9 mouse cellular contexts compared by ENCODE assay signal in the genomic region with DNA sequence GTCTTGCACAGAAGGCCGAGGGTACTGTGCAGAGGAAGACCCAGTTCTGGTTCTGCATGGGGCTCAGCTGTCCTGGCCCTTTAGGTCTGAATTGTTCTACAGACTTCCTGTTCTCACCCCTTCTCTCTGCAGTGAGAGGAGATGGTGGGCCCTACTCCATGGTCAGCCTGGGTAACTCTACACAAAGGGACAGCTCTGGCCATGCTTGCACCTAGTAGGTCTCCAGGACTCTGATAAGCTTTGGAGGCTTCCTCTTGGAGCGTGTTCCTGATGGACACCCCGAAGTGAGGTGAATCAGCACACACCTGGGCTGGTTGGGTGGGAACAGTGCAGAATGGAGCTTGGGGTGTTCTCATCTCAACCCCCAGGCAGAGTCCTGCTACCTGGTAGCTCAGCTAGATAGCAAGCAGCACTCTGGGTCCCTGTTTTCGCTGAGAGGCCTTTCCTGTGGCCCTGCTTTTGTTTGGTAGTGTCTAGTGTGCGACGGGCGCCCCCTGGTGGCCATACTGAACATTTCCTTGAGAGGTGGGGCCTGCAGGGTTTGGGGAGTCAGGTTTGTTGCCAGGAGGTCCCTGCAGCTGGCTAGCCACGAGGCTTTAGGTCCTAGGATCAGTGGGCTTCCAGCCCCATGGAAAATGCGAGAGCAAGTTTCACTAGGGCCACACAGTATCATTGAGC. TPM values are rescaled to one million over a fixed set of nuclear protein-coding genes. Genes with fewer than 3 reads are reported as not detected.
A peak's percentile ranks its signal among the peaks of the same experiment; 100 is the strongest.
DNase-seq lines count a peak whose midpoint lies in the region; ATAC-seq and TF ChIP-seq lines count a peak whose summit lies in the region.
"Had no signal": no experiment of that assay in that cellular context is flagged by ENCODE, and none has a peak within 500 bp of the region (broad histone marks: within the 10 kb centered on the region; RNA-seq: fewer than 3 reads in every experiment).

No protein-coding gene starts in this region.

- H3K4me1 ChIP-seq in ES-E14 (ENCODE audit: control insufficient read depth in 2 of 2, insufficient read depth in 2 of 2, low read length in 2 of 2, poor library complexity in 1 of 2), result no peaks in the 10 kb centered on the region; a peak in 1 of 4 replicates
- H3K4me1 ChIP-seq in forebrain, embryonic 15.5 days, result no peaks in the 10 kb centered on the region
- peaks cover 6% of the 10 kb centered on the region; the same call in 1 of the 2 replicates for H3K4me1 ChIP-seq in lung, adult 2 months (ENCODE audit: control insufficient read depth, insufficient read depth, low read length)

- peak; percentile 73 for DNase-seq in ES-E14 (ENCODE audit: low read depth, low spot score)
- peak; percentile 63 for DNase-seq in cerebellum, adult 11 months
- peak; percentile 78 to 83 for DNase-seq in heart, postnatal 36 days
- peak; percentile 83 for DNase-seq in layer of hippocampus, adult 11-12 months (ENCODE audit: low spot score)
- peak; percentile 77 for DNase-seq in lung, adult 2 months
- peak; percentile 57 for DNase-seq in testis, postnatal 14 days (ENCODE audit: low spot score)

- TF ChIP-seq CTCF in lung, adult 2 months (IDR thresholded peaks at IDR 0.05; ENCODE audit: insufficient read depth, low read length), result peak; percentile 76

- no peaks in the 10 kb centered on the region for H3K36me3 ChIP-seq in ES-E14 (ENCODE audit: control insufficient read depth, insufficient read depth, low read length, poor library complexity, severe bottlenecking)
- H3K36me3 ChIP-seq in forebrain, embryonic 15.5 days, result no peaks in the 10 kb centered on the region

- H3K27me3 ChIP-seq in forebrain, embryonic 15.5 days, result 0 out of 2 replicates have a peak, but pooled peaks cover 2% of the 10 kb centered on the region

- no peak overlapping the region for H3K9ac ChIP-seq in ES-E14 (ENCODE audit: insufficient read depth, low read depth, low read length, poor library complexity, severe bottlenecking)
- H3K9ac ChIP-seq in forebrain, embryonic 15.5 days (replicated peaks), result no peak overlapping the region

- ATAC-seq in forebrain, embryonic 15.5 days (replicated peaks), result peak; percentile 69
- ATAC-seq in neutrophil, adult 5-6 weeks (ENCODE audit: extremely low read depth, insufficient number of reproducible peaks, low FRiP score, poor library complexity, severe bottlenecking), result peak; percentile 82

- no peak for TF ChIP-seq POLR2A in lung, adult 2 months (IDR thresholded peaks at IDR 0.05; ENCODE audit: borderline replicate concordance, extremely low read depth, low read depth, low read length)

- H3K9me3 ChIP-seq in ES-E14 (ENCODE audit: control insufficient read depth, insufficient read depth, low read depth, low read length), result no peaks in the 10 kb centered on the region
- H3K9me3 ChIP-seq in forebrain, embryonic 15.5 days, result no peaks in the 10 kb centered on the region

- H3K4me3 ChIP-seq in ES-E14 (ENCODE audit: insufficient read depth in 1 of 2, low read depth in 1 of 2, low read length in 2 of 2, poor library complexity in 1 of 2, severe bottlenecking in 1 of 2), result no peak overlapping the region
- H3K4me3 ChIP-seq in forebrain, embryonic 15.5 days, result no peak overlapping the region
- H3K4me3 ChIP-seq in lung, adult 2 months (replicated peaks; ENCODE audit: extremely low read depth, low read depth, low read length), result no peak overlapping the region

- in situ Hi-C loops in ES-E14 (cut with MboI; ENCODE audit: low sequenced_read_pairs in 2 of 2, unreplicated experiment in 2 of 2), result loop anchor here (5.0 to 10.0 kb wide), 2 partner anchors 72 to 75 kb away; a partner anchor contains a TSS

- WGBS in forebrain, embryonic 15.5 days, result 27% methylated on average over 9 of the region's 9 CpGs
- 22% methylated on average over 9 of the region's 9 CpGs for WGBS in lung, adult 2 months

- H3K4me2 ChIP-seq in forebrain, embryonic 15.5 days (replicated peaks), result no peak overlapping the region

- no peak overlapping the region for H3K27ac ChIP-seq in ES-E14 (ENCODE audit: insufficient read depth, low read depth, low read length, poor library complexity, severe bottlenecking)
- H3K27ac ChIP-seq in forebrain, embryonic 15.5 days (replicated peaks), result no peak overlapping the region
- H3K27ac ChIP-seq: macrophage had no signal

- intact Hi-C loops in heart, postnatal 36 days (cut with DNase I), result loop anchor here (1.0 kb wide), 1 partner anchor 72 kb away; no protein-coding TSS in a partner anchor

TF ChIP-seq in ES-E14, 5 proteins besides CTCF, POLR2A, EP300 and RAD21:
- TF ChIP-seq ZC3H11A (IDR thresholded peaks at IDR 0.05; ENCODE audit: borderline replicate concordance, low read depth, low read length), result peak; percentile 71; the same call in 1 of the 2 replicates
- no peak for TF ChIP-seq MAFK (IDR thresholded peaks at IDR 0.05; ENCODE audit: insufficient read depth, low read depth, low read length)

RNA-seq across cellular contexts. Expression of a gene that starts 12.5 kb away (rescaled TPM):
- 0.04 and 0.11 TPM in 2 replicates for total RNA-seq in ES-E14 (2012; rRNA removed)
- polyA plus RNA-seq in forebrain, embryonic 15.5 days (2015; fragmentation: Nextera tagmentation; extraction: Ambion mirVana), result not detected in 2 replicates
- 1 to 10 TPM in 1 of 2 experiments, under 1 TPM in 1; 0.65 to 1.1 TPM for total RNA-seq in heart, postnatal 36 days (2021)
- polyA plus RNA-seq in lung, adult 2 months (2012; rRNA removed), result 5.4 and 9.9 TPM in 2 replicates
- total RNA-seq in neutrophil, adult 5-6 weeks (2017), result not detected in 2 replicates
- polyA plus RNA-seq: macrophage had no signal

RNA-seq across cellular contexts. Expression of a gene that starts 57.3 kb away (rescaled TPM):
- total RNA-seq in ES-E14 (2012; rRNA removed), result 0.54 and 1.4 TPM in 2 replicates
- not detected in 2 replicates for polyA plus RNA-seq in forebrain, embryonic 15.5 days (2015; fragmentation: Nextera tagmentation; extraction: Ambion mirVana)
- not detected for total RNA-seq in heart, postnatal 36 days (2021)
- polyA plus RNA-seq in lung, adult 2 months (2012; rRNA removed), result 1.4 and 2.3 TPM in 2 replicates
- not detected in 2 replicates for total RNA-seq in neutrophil, adult 5-6 weeks (2017)
- polyA plus RNA-seq: macrophage had no signal
